Mouse (Mus musculus) C2C12 (cell line): ENCODE measurements around the gene Tmc5.

Experiments
- CEBPB ChIP-seq: IDR thresholded peaks from one replicate; pipeline ENCODE4 v1.6.1; 2011; ENCODE audit warnings: low read depth, mild to moderate bottlenecking, control low read depth, moderate library complexity
- CTCF ChIP-seq: IDR thresholded peaks from one replicate; pipeline ENCODE4 v1.5.1; 2011; ENCODE audit not compliant: control insufficient read depth, insufficient read depth, insufficient read length
- FOSL1 ChIP-seq: IDR thresholded peaks from one replicate; pipeline ENCODE4 v1.8.0; 2011; ENCODE audit warnings: mild to moderate bottlenecking, low read length; ENCODE audit not compliant: poor library complexity, insufficient read depth, severe bottlenecking
- MAX ChIP-seq: IDR thresholded peaks from one replicate; pipeline ENCODE4 v1.6.1; 2011; ENCODE audit warnings: mild to moderate bottlenecking, control low read depth
- MYOD1 ChIP-seq: IDR thresholded peaks from one replicate; pipeline ENCODE4 v1.6.1; 2011; ENCODE audit warnings: low read depth; ENCODE audit not compliant: control insufficient read depth, insufficient read length
- MYOG ChIP-seq: IDR thresholded peaks from one replicate; pipeline ENCODE4 v1.6.1; 2011; ENCODE audit not compliant: control insufficient read depth, insufficient read length; ENCODE audit errors: extremely low read depth
- USF1 ChIP-seq: IDR thresholded peaks from one replicate; pipeline ENCODE4 v1.6.1; 2011; ENCODE audit warnings: low read depth, mild to moderate bottlenecking, control low read depth, moderate library complexity

DNA sequence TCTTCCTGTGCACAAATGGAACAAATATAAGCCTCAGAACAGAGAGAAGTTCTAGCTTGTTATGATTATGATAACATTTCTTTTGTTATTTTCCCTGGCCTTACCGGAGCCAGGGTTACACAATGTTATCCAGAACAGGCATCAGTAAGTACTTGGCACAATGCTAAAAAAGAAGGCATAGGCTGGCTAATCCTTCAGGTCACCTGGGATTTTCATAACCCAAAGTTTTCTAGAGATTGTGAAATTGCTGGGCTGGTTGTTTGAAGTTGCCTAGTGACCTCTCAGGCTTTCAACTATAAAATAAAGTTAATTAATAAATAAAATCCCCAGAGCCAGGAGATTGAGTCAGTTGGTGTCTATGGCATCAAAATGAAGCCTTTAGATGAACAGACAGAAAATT is 117.8 kb downstream of the Tmc5 start:
- no peak for TF ChIP-seq CTCF
- TF ChIP-seq MAX: no peak
- no peak for TF ChIP-seq CEBPB
- TF ChIP-seq MYOD1: no peak
- TF ChIP-seq USF1: no peak
- no peak for TF ChIP-seq FOSL1
- TF ChIP-seq MYOG: no peak
